21 mouse cellular contexts compared by ENCODE assay signal in the genomic region with DNA sequence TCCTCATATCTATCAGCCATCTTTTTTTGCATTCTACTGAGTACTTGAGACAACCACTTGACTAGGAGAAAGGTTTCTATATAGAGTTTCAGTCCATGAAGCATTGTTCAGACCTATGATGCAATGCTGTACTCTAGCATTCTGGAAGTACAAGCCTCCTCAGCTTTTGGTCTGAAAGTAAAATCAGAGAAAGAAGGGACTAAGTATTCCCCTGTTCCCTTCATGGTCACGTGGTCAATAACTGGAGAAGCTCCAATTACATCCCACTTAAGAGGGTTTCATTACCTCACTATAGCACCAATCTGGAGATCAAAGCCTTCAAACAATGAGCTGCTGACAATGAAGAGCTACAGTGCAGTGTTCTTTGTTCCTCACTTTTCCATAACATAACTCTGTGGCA.
"Had no signal": no experiment of that assay in that cellular context is flagged by ENCODE, and none has a peak within 500 bp of the region (broad histone marks: within the 10 kb centered on the region; RNA-seq: fewer than 3 reads in every experiment).

No protein-coding gene starts in this region.

- H3K4me2 ChIP-seq: intestine, embryonic 15.5 days; kidney, embryonic 15.5 days; liver, embryonic 13.5 days; midbrain, embryonic 13.5 days; neural tube, embryonic 13.5 days; stomach, embryonic 15.5 days had no signal

- H3K27ac ChIP-seq: intestine, embryonic 15.5 days; kidney, embryonic 15.5 days; left cerebral cortex, adult 2 months; liver, embryonic 13.5 days; midbrain, embryonic 10.5 days; midbrain, embryonic 13.5 days; neural tube, embryonic 13.5 days; stomach, embryonic 15.5 days had no signal

- H3K9me3 ChIP-seq: intestine, embryonic 15.5 days; kidney, embryonic 15.5 days; liver, embryonic 13.5 days; midbrain, embryonic 10.5 days; midbrain, embryonic 13.5 days; neural tube, embryonic 13.5 days; stomach, embryonic 15.5 days had no signal

- ATAC-seq: intestine, embryonic 15.5 days; midbrain, embryonic 13.5 days; midbrain, embryonic 16.5 days had no signal

- H3K9ac ChIP-seq: intestine, embryonic 15.5 days; kidney, embryonic 15.5 days; liver, embryonic 13.5 days; midbrain, embryonic 13.5 days; neural tube, embryonic 13.5 days; stomach, embryonic 15.5 days had no signal

- H3K36me3 ChIP-seq: intestine, embryonic 15.5 days; kidney, embryonic 15.5 days; liver, embryonic 13.5 days; midbrain, embryonic 10.5 days; midbrain, embryonic 13.5 days; neural tube, embryonic 13.5 days; stomach, embryonic 15.5 days had no signal

- H3K4me3 ChIP-seq: intestine, embryonic 15.5 days; kidney, embryonic 15.5 days; left cerebral cortex, adult 2 months; liver, embryonic 13.5 days; megakaryocyte, embryonic 14.5 days; midbrain, embryonic 10.5 days; midbrain, embryonic 13.5 days; myocyte; neural tube, embryonic 13.5 days; stomach, embryonic 15.5 days had no signal

- H3K4me1 ChIP-seq: intestine, embryonic 15.5 days; kidney, embryonic 15.5 days; liver, embryonic 13.5 days; megakaryocyte, embryonic 14.5 days; midbrain, embryonic 13.5 days; neural tube, embryonic 13.5 days; stomach, embryonic 15.5 days had no signal

- DNase-seq: kidney, adult 11 months; kidney, adult 8-10 months; kidney, postnatal 10 days; kidney, postnatal 36 days; layer of hippocampus, postnatal 36 days; liver, embryonic 13.5 days; lung, postnatal 14 days; right cerebral cortex, adult 18-20 months; right cerebral cortex, postnatal 14 days; right cerebral cortex, postnatal 4 days; thymus, postnatal 25 days had no signal

- H3K27me3 ChIP-seq: intestine, embryonic 15.5 days; kidney, embryonic 15.5 days; liver, embryonic 13.5 days; megakaryocyte, embryonic 14.5 days; midbrain, embryonic 13.5 days; neural tube, embryonic 13.5 days; stomach, embryonic 15.5 days had no signal
